Mouse (Mus musculus) embryonic fibroblast, embryonic 13.5 days (primary cell): ENCODE results near the gene Pik3cb.

Experiments used
- CTCF ChIP-seq: IDR thresholded peaks from 2 replicates; pipeline ENCODE4 v1.5.1; 2011; ENCODE audit warnings: mild to moderate bottlenecking, control low read depth, low read length, moderate library complexity, borderline replicate concordance; ENCODE audit not compliant: insufficient read depth
- POLR2A ChIP-seq: IDR thresholded peaks from 2 replicates; pipeline ENCODE4 v1.6.1; 2011; ENCODE audit warnings: low read depth, mild to moderate bottlenecking, control low read depth, low read length, moderate library complexity

DNA sequence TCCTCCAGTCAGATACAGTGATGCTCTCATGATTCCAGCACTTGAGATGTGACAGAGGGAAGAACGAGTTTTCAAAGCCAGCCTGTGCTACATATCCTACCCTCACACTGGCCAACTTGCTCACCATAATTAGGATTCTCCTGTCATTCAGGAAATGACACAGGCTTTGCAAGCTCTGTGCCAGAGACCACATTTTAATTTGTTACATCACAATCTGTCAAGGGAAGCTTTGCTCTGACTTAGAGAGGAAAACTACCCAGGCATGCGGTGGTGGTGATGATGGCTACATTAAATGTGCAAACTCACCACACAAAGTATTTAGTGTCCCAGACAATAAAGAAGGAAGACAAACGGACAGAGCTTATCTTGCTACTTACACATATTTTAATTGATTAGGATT, 59.1 kb downstream of the Pik3cb start:
- TF ChIP-seq CTCF (no peak), POLR2A (no peak)
